Mouse (Mus musculus) MEL (cell line): ENCODE measurements around the gene Gm49383. TPM values are rescaled to one million over a fixed set of nuclear protein-coding genes. Genes with fewer than 3 reads are reported as not detected.

Experiments used
- DNase-seq: peaks from one replicate; pipeline ENCODE4 v3.0.0; 2011; ENCODE audit warnings: low read depth, low spot score
- H3K27ac ChIP-seq: 2 replicates; pipeline ENCODE4 v1.5.1; 2012; ENCODE audit warnings: low read depth, mild to moderate bottlenecking, control low read depth, low read length, moderate library complexity; ENCODE audit not compliant: control insufficient read depth
- H3K27me3 ChIP-seq, 2 experiments: fragments of 150-350 bp in 1 of 2; sonication (generic) in 1 of 2; 2 replicates each; pipeline ENCODE4 v1.6.1; 2012; ENCODE audit warnings: low read length in 2 of 2, mild to moderate bottlenecking in 2 of 2, improper control_type of control experiment in 1 of 2, moderate library complexity in 1 of 2; ENCODE audit not compliant: insufficient read depth in 2 of 2, control insufficient read depth in 1 of 2
- H3K36me3 ChIP-seq, 2 experiments: 2 replicates each; pipeline ENCODE4 v1.6.1; 2012 to 2014; ENCODE audit warnings: low read length in 2 of 2, improper control_type of control experiment in 1 of 2, inconsistent platforms in 1 of 2, mild to moderate bottlenecking in 1 of 2; ENCODE audit not compliant: insufficient read depth in 2 of 2, control insufficient read depth in 1 of 2
- H3K4me1 ChIP-seq, 2 experiments: fragments of 150-350 bp in 1 of 2; sonication (generic) in 1 of 2; 2 replicates each; pipeline ENCODE4 v1.6.1; 2012; ENCODE audit warnings: low read length in 2 of 2, improper control_type of control experiment in 1 of 2, mild to moderate bottlenecking in 1 of 2; ENCODE audit not compliant: insufficient read depth in 2 of 2, control insufficient read depth in 1 of 2
- H3K4me3 ChIP-seq, 2 experiments: fragments of 150-350 bp in 1 of 2; sonication (generic) in 1 of 2; 2 replicates each; pipeline ENCODE4 v1.5.1; 2012; ENCODE audit warnings: low read depth in 2 of 2, low read length in 2 of 2, mild to moderate bottlenecking in 2 of 2, moderate library complexity in 2 of 2, control low read depth in 1 of 2, improper control_type of control experiment in 1 of 2; ENCODE audit not compliant: control insufficient read depth in 1 of 2, insufficient read depth in 1 of 2
- H3K79me2 ChIP-seq: 2 replicates; pipeline ENCODE4 v1.6.1; 2012; ENCODE audit warnings: mild to moderate bottlenecking, low read length, moderate library complexity; ENCODE audit not compliant: control insufficient read depth, poor library complexity, insufficient read depth
- H3K9ac ChIP-seq: 2 replicates; pipeline ENCODE4 v1.6.1; 2012; ENCODE audit warnings: low read depth, mild to moderate bottlenecking, control low read depth, low read length, moderate library complexity; ENCODE audit not compliant: control insufficient read depth, poor library complexity, severe bottlenecking
- H3K9me3 ChIP-seq: fragments of 150-350 bp; sonication (generic); replicated peaks from 2 replicates; pipeline ENCODE4 v1.6.1; 2012; ENCODE audit warnings: mild to moderate bottlenecking, low read length, improper control_type of control experiment, moderate library complexity; ENCODE audit not compliant: insufficient read depth
- HCFC1 ChIP-seq: IDR thresholded peaks from 2 replicates; pipeline ENCODE4 v1.6.1; 2012; ENCODE audit warnings: low read depth, mild to moderate bottlenecking, inconsistent platforms, low read length, improper control_type of control experiment, moderate library complexity
- MAX ChIP-seq: IDR thresholded peaks from 2 replicates; pipeline ENCODE4 v1.6.1; 2011; ENCODE audit warnings: low read length, improper control_type of control experiment
- POLR2AphosphoS2 ChIP-seq: IDR thresholded peaks from 2 replicates; pipeline ENCODE4 v1.6.1; 2011; ENCODE audit warnings: low read length, improper control_type of control experiment
- TBP ChIP-seq: IDR thresholded peaks from 2 replicates; pipeline ENCODE4 v1.8.0; 2011; ENCODE audit warnings: low read depth, low read length, improper control_type of control experiment
- TCF12 ChIP-seq: IDR thresholded peaks from 2 replicates; pipeline ENCODE4 v1.6.1; 2014; ENCODE audit warnings: low read depth, mild to moderate bottlenecking, inconsistent platforms, low read length, improper control_type of control experiment, moderate library complexity
- USF1 ChIP-seq: IDR thresholded peaks from 2 replicates; pipeline ENCODE4 v1.6.1; 2014; ENCODE audit warnings: low read depth, mild to moderate bottlenecking, inconsistent platforms, low read length, improper control_type of control experiment, moderate library complexity
- polyA plus RNA-seq, 2 experiments: library from polyadenylated mRNA; stranded (reverse) in 1 of 2; unstranded in 1 of 2; fragments of >175 nt in 1 of 2; fragments of >200 nt in 1 of 2; gene quantifications; 2 replicates each; pipeline versions ENCODE4 v1.2.1 to v1.2.4; 2012; ENCODE audit warnings: low replicate concordance in 2 of 2, low read depth in 1 of 2; ENCODE audit not compliant: insufficient read length in 2 of 2, insufficient read depth in 1 of 2, missing spikeins in 1 of 2
- total RNA-seq: library from RNA; depleted of rRNA; stranded (reverse); fragments of 300-350 nt; gene quantifications from 2 replicates; pipeline ENCODE4 v1.2.3, GENCODE M21; 2012

The Gm49383 gene
- total and polyA plus RNA-seq, 3 experiments: 27.5 to 28.8 TPM; not detected in 1

- Histone ChIP-seq H3K36me3 (peaks cover 6 to 24% of the 10 kb centered on the region in 2 experiments), H3K9me3 (no peaks in the 10 kb centered on the region), H3K79me2 (peaks cover 32% of the 10 kb centered on the region), H3K27me3 (no peaks in the 10 kb centered on the region), H3K4me3 (no peak overlapping the region), H3K4me1 (peaks cover 8 to 15% of the 10 kb centered on the region in 2 experiments), H3K9ac (no peak overlapping the region), H3K27ac (no peak overlapping the region)
- TF ChIP-seq TBP (no peak), HCFC1 (0 out of 2 replicates have a peak, but pooled peaks have one; percentile 0)
- DNase-seq: no peak
These were observed 6.8 kb downstream of the Gm49383 start for GRCm38 (mm10) chr12:69190074-69190473.

- peak overlapping the region; percentile 19 to 96 for H3K4me3 ChIP-seq
- H3K9me3 ChIP-seq: no peaks in the 10 kb centered on the region
- no peak for DNase-seq
- 0 out of 2 replicates have a peak overlapping the region, but pooled peaks have one; percentile 1 for H3K27ac ChIP-seq
- peaks cover 52% of the 10 kb centered on the region for H3K79me2 ChIP-seq
- peak overlapping the region; percentile 20 for H3K9ac ChIP-seq
- peaks cover 7 to 10% of the 10 kb centered on the region in 2 experiments for H3K4me1 ChIP-seq
- no peaks in the 10 kb centered on the region for H3K27me3 ChIP-seq
- peaks cover 9 to 26% of the 10 kb centered on the region in 2 experiments for H3K36me3 ChIP-seq
- TF ChIP-seq USF1 (no peak), POLR2AphosphoS2 (0 out of 2 replicates have a peak, but pooled peaks have one; percentile 23)
These were observed 10.0 kb downstream of the Gm49383 start for GRCm38 (mm10) chr12:69186811-69187471.

GRCm38 (mm10) chr12:69185371-69185770 lies 11.5 kb downstream of the Gm49383 start:
- Histone ChIP-seq H3K79me2 (peaks cover 52% of the 10 kb centered on the region), H3K27me3 (no peaks in the 10 kb centered on the region), H3K9me3 (no peaks in the 10 kb centered on the region), H3K4me3 (peak overlapping the region; percentile 88 to 96), H3K9ac (peak overlapping the region; percentile 99), H3K36me3 (peaks cover 12 to 28% of the 10 kb centered on the region in 2 experiments), H3K27ac (peak overlapping the region; percentile 63)
- no peak for TF ChIP-seq MAX
- 0 out of 2 replicates have a peak, but pooled peaks have one; percentile 0 for TF ChIP-seq TCF12
- no peak for TF ChIP-seq USF1
- TF ChIP-seq, all 39 proteins: peak for 1
- peak; percentile 42 for DNase-seq
- peaks cover 7 to 12% of the 10 kb centered on the region in 2 experiments for H3K4me1 ChIP-seq
